Mouse (Mus musculus) megakaryocyte, embryonic 14.5 days (primary cell): ENCODE results near the gene Gm43552.

Experiments
- FLI1 ChIP-seq: IDR thresholded peaks from 2 replicates; pipeline ENCODE4 v1.6.1; 2012; ENCODE audit warnings: low read length, inconsistent platforms, mixed read lengths
- GATA1 ChIP-seq: IDR thresholded peaks from 3 replicates; pipeline ENCODE4 v1.6.1; 2012; ENCODE audit warnings: mixed read lengths, low read length, inconsistent platforms, borderline replicate concordance

DNA sequence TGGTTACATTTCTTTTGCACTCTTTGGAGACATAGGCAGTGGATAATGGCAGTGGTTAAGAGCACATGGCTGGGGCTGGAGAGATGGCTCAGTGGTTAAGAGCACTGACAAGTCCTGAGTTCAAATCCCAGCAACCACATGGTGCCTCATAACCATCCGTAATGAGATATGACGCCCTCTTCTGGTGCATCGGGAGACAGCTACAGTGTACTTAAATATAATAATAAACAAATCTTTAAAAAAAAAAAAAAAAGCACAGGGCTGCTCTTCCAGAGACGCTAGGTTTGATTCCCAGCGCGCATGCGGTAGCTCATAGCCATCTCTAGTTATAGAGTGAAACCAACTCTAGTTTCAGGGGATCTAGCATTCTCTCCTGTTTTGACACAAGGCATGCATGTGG is 98.2 kb downstream of the Gm43552 start:
- TF ChIP-seq GATA1 (no peak), FLI1 (no peak)
